Mouse (Mus musculus) bone marrow macrophage, adult 2 months (primary cell): ENCODE results near the gene Sfxn3.

ENCODE experiments used
- CTCF ChIP-seq: IDR thresholded peaks from 2 replicates; pipeline ENCODE4 v1.5.1; 2012; ENCODE audit warnings: low read depth, mild to moderate bottlenecking, low read length, moderate library complexity
- POLR2A ChIP-seq: IDR thresholded peaks from 2 replicates; pipeline ENCODE4 v1.6.1; 2012; ENCODE audit warnings: mild to moderate bottlenecking, low read depth, low read length, borderline replicate concordance

DNA sequence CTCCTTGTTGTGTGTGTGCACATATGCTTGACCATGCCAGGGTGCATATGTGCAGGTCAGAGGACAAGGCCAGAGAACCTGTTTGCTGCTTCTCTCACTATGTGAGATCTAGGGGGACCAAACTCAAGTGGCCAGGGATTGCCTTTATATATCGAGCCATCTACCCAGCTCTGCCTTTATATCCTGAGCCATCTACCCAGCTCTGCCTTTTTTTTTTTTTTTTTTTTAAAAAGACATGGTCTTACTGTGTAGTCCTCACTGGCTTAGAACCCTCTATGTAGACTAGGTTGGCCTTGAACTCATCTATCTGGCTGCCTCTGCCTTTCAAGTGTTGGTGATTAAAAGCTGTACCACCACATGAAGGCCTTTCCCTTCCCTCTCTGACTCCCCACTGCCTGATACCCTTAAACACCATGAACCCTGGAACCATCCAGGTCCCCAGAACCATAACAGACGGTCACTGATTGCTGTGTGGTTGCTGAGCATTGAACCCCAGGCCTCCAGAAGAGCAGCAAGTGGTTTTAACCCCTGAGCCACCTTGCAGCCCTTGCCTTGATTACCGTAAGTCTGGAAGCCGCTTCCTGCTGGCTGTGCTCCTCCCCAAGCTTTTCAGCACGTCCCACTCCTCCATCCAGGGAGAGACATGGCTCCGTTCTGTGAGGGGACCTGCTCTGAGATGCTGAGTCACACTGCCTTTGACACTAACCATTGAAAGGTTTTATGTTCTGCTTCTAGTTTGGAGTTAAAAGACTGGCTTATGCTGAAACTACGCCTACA is 43.4 kb upstream of the Sfxn3 start:
- TF ChIP-seq POLR2A (no peak), CTCF (no peak)
